Mouse (Mus musculus) limb, embryonic 10.5 days (tissue): ENCODE results near the gene Tnip3. TPM values are rescaled to one million over a fixed set of nuclear protein-coding genes. Genes with fewer than 3 reads are reported as not detected.

Source experiments
- DNase-seq: peaks from one replicate; pipeline ENCODE4 v3.0.0-alpha.2; 2017; ENCODE audit warnings: low spot score
- H3K27ac ChIP-seq: fragments of 300-500 bp; sonication (generic); 2 replicates; pipeline ENCODE4 v1.5.1; 2016; ENCODE audit warnings: mild to moderate bottlenecking
- H3K27me3 ChIP-seq: fragments of 300-500 bp; sonication (generic); 2 replicates; pipeline ENCODE4 v1.6.1; 2016; ENCODE audit warnings: low read depth, mild to moderate bottlenecking; ENCODE audit not compliant: poor library complexity, severe bottlenecking
- H3K36me3 ChIP-seq: fragments of 300-500 bp; sonication (generic); 2 replicates; pipeline ENCODE4 v1.6.1; 2016; ENCODE audit warnings: mild to moderate bottlenecking, moderate library complexity
- H3K4me1 ChIP-seq: fragments of 300-500 bp; sonication (generic); 2 replicates; pipeline ENCODE4 v1.6.1; 2016
- H3K4me3 ChIP-seq: fragments of 300-500 bp; sonication (generic); 2 replicates; pipeline ENCODE4 v1.5.1; 2016; ENCODE audit warnings: mild to moderate bottlenecking, moderate library complexity
- H3K9me3 ChIP-seq: fragments of 300-500 bp; sonication (generic); replicated peaks from 2 replicates; pipeline ENCODE4 v1.6.1; 2016; ENCODE audit warnings: mild to moderate bottlenecking
- WGBS: fragments of 180-500 bp; shearing (Covaris S2); methylation state at CpG from one replicate; pipeline ENCODE4 v1.1.7; 2016; 5-methylcytosine and 5-hydroxymethylcytosine counted together
- polyA plus RNA-seq: library from polyadenylated mRNA; unstranded; fragments of >200 nt; fragmentation: Nextera tagmentation; extraction: Ambion mirVana; gene quantifications from 2 replicates; pipeline ENCODE4 v1.2.1, GENCODE M21; 2016

Gene Tnip3
- polyA plus RNA-seq, 1 experiment from 2014 or later = not detected

- Histone ChIP-seq H3K4me3 (no peak overlapping the region), H3K27me3 (no peaks in the 10 kb centered on the region), H3K36me3 (no peaks in the 10 kb centered on the region), H3K4me1 (peaks cover 31% of the 10 kb centered on the region), H3K27ac (no peak overlapping the region), H3K9me3 (no peaks in the 10 kb centered on the region)
- 89% methylated on average over 3 of the region's 3 CpGs for WGBS
- no peak for DNase-seq
Observed at GRCm38 (mm10) chr6:65541094-65541493, 16.0 kb downstream of the Tnip3 start.

GRCm38 (mm10) chr6:65542391-65542790, 17.3 kb downstream of the Tnip3 start:
- 56% methylated on average over 3 of the region's 3 CpGs for WGBS

GRCm38 (mm10) chr6:65542913-65543312, 17.8 kb downstream of the Tnip3 start:
- Histone ChIP-seq H3K4me3 (no peak overlapping the region), H3K27me3 (no peaks in the 10 kb centered on the region), H3K36me3 (no peaks in the 10 kb centered on the region), H3K4me1 (peaks cover 24% of the 10 kb centered on the region), H3K27ac (no peak overlapping the region), H3K9me3 (no peaks in the 10 kb centered on the region)
- no peak for DNase-seq
- 21% methylated on average over 1 of the region's 1 CpGs for WGBS

More at GRCm38 (mm10) chr6:65542391-65542790, 17.3 kb downstream of the Tnip3 start:
- H3K9me3 ChIP-seq = no peaks in the 10 kb centered on the region
- DNase-seq = no peak
- no peaks in the 10 kb centered on the region for H3K27me3 ChIP-seq
- no peaks in the 10 kb centered on the region for H3K36me3 ChIP-seq
- no peak overlapping the region for H3K27ac ChIP-seq
- H3K4me1 ChIP-seq = peaks cover 29% of the 10 kb centered on the region
- H3K4me3 ChIP-seq = no peak overlapping the region

GRCm38 (mm10) chr6:65563887-65564656, 39.0 kb downstream of the Tnip3 start:
- Histone ChIP-seq H3K9me3 (no peaks in the 10 kb centered on the region), H3K4me3 (no peak overlapping the region), H3K36me3 (no peaks in the 10 kb centered on the region), H3K27me3 (no peaks in the 10 kb centered on the region), H3K27ac (no peak overlapping the region), H3K4me1 (no peaks in the 10 kb centered on the region)
- 84% methylated on average over 3 of the region's 3 CpGs for WGBS
- no peak for DNase-seq

GRCm38 (mm10) chr6:65564657-65565039, 39.5 kb downstream of the Tnip3 start:
- Histone ChIP-seq H3K4me1 (no peaks in the 10 kb centered on the region), H3K36me3 (no peaks in the 10 kb centered on the region), H3K27me3 (no peaks in the 10 kb centered on the region), H3K9me3 (no peaks in the 10 kb centered on the region), H3K27ac (no peak overlapping the region), H3K4me3 (no peak overlapping the region)
- DNase-seq = no peak
- 75% methylated on average over 2 of the region's 2 CpGs for WGBS

GRCm38 (mm10) chr6:65569741-65570140, 44.6 kb downstream of the Tnip3 start:
- H3K27me3 ChIP-seq = no peaks in the 10 kb centered on the region
- peak; percentile 33 for DNase-seq
- H3K27ac ChIP-seq = no peak overlapping the region
- no peaks in the 10 kb centered on the region for H3K36me3 ChIP-seq
- no peak overlapping the region for H3K4me3 ChIP-seq
- no peaks in the 10 kb centered on the region for H3K4me1 ChIP-seq
- H3K9me3 ChIP-seq = no peaks in the 10 kb centered on the region
- WGBS = 38% methylated on average over 8 of the region's 8 CpGs

GRCm38 (mm10) chr6:65578151-65578973, 53.2 kb downstream of the Tnip3 start:
- Histone ChIP-seq H3K9me3 (no peaks in the 10 kb centered on the region), H3K27ac (no peak overlapping the region), H3K4me1 (no peaks in the 10 kb centered on the region), H3K4me3 (no peak overlapping the region), H3K36me3 (no peaks in the 10 kb centered on the region), H3K27me3 (no peaks in the 10 kb centered on the region)
- no peak for DNase-seq
- 80% methylated on average over 8 of the region's 8 CpGs for WGBS

GRCm38 (mm10) chr6:65583029-65583428, 57.9 kb downstream of the Tnip3 start:
- no peak for DNase-seq
- Histone ChIP-seq H3K4me3 (no peak overlapping the region), H3K4me1 (no peaks in the 10 kb centered on the region), H3K36me3 (no peaks in the 10 kb centered on the region), H3K27ac (no peak overlapping the region), H3K27me3 (no peaks in the 10 kb centered on the region), H3K9me3 (no peaks in the 10 kb centered on the region)
- WGBS = 90% methylated on average over 4 of the region's 4 CpGs

GRCm38 (mm10) chr6:65584870-65585332, 59.8 kb downstream of the Tnip3 start:
- no peaks in the 10 kb centered on the region for H3K27me3 ChIP-seq
- no peak overlapping the region for H3K27ac ChIP-seq
- WGBS = 82% methylated on average over 4 of the region's 4 CpGs
- H3K36me3 ChIP-seq = no peaks in the 10 kb centered on the region
- no peaks in the 10 kb centered on the region for H3K9me3 ChIP-seq
- DNase-seq = no peak
- H3K4me3 ChIP-seq = no peak overlapping the region
- no peaks in the 10 kb centered on the region for H3K4me1 ChIP-seq

- Histone ChIP-seq H3K4me1 (no peaks in the 10 kb centered on the region), H3K27me3 (no peaks in the 10 kb centered on the region), H3K4me3 (no peak overlapping the region), H3K9me3 (no peaks in the 10 kb centered on the region), H3K36me3 (no peaks in the 10 kb centered on the region), H3K27ac (no peak overlapping the region)
- DNase-seq = no peak
- WGBS = 87% methylated on average over 3 of the region's 3 CpGs
Observed at GRCm38 (mm10) chr6:65585333-65586053, 60.4 kb downstream of the Tnip3 start.

- WGBS = 90% methylated on average over 1 of the region's 1 CpGs
- DNase-seq = no peak
- Histone ChIP-seq H3K4me1 (no peaks in the 10 kb centered on the region), H3K27me3 (no peaks in the 10 kb centered on the region), H3K4me3 (no peak overlapping the region), H3K36me3 (no peaks in the 10 kb centered on the region), H3K27ac (no peak overlapping the region), H3K9me3 (no peaks in the 10 kb centered on the region)
Observed at GRCm38 (mm10) chr6:65588847-65589246, 63.7 kb downstream of the Tnip3 start.

GRCm38 (mm10) chr6:65590018-65590417, 64.9 kb downstream of the Tnip3 start:
- Histone ChIP-seq H3K9me3 (no peaks in the 10 kb centered on the region), H3K36me3 (no peaks in the 10 kb centered on the region), H3K27ac (no peak overlapping the region), H3K4me3 (no peak overlapping the region), H3K4me1 (no peaks in the 10 kb centered on the region), H3K27me3 (no peaks in the 10 kb centered on the region)
- no peak for DNase-seq
- 91% methylated on average over 2 of the region's 2 CpGs for WGBS

GRCm38 (mm10) chr6:65594171-65594570, 69.1 kb downstream of the Tnip3 start:
- H3K4me1 ChIP-seq = no peaks in the 10 kb centered on the region
- WGBS = 83% methylated on average over 3 of the region's 3 CpGs
- DNase-seq = no peak

More at GRCm38 (mm10) chr6:65594171-65594570, 69.1 kb downstream of the Tnip3 start:
- H3K36me3 ChIP-seq = no peaks in the 10 kb centered on the region
- no peaks in the 10 kb centered on the region for H3K9me3 ChIP-seq
- no peak overlapping the region for H3K4me3 ChIP-seq
- H3K27ac ChIP-seq = no peak overlapping the region
- no peaks in the 10 kb centered on the region for H3K27me3 ChIP-seq
